Mouse (Mus musculus) ES-E14 (cell line): Measurements from ENCODE around the gene Btbd11.

Source experiments
- CHD2 ChIP-seq: IDR thresholded peaks from 2 replicates; pipeline ENCODE4 v1.6.1; 2014; ENCODE audit warnings: mild to moderate bottlenecking, low read depth, low read length, inconsistent platforms
- ZNF384 ChIP-seq: IDR thresholded peaks from 2 replicates; pipeline ENCODE4 v1.6.1; 2012; ENCODE audit warnings: low read depth, low read length, inconsistent platforms

DNA sequence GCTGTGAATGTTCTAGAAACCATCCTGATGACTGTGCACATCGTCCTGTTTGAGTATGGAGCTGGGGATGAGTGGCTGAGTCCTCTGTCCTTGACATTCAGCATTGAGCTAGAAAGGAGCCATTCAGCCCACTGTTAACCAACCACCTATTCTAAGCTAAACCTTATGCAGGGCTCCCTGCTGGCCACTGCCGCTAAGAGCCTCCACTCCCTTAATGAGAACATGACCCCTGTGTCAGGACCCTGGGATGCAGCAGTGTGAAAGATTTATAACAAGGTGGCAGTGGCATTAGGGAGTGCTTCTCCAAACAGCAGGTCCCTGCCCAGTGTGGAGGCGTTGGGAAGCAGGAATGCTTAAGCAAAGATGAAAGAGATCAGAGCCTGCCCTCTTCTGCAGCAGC is 123.7 kb downstream of the Btbd11 start:
- TF ChIP-seq CHD2: no peak
- no peak for TF ChIP-seq ZNF384
